Mouse (Mus musculus) splenic B cell, adult 2 months (primary cell): ENCODE data around the gene Gprin2.

ENCODE experiments used
- DNase-seq: peaks from one replicate; pipeline ENCODE4 v3.0.0-alpha.2; 2011; ENCODE audit warnings: low read depth, low spot score
- H3K27me3 ChIP-seq: 2 replicates; pipeline ENCODE4 v1.6.1; 2012; ENCODE audit warnings: mild to moderate bottlenecking, low read length, moderate library complexity, mixed read lengths; ENCODE audit not compliant: control insufficient read depth, poor library complexity, insufficient read depth, severe bottlenecking
- H3K36me3 ChIP-seq: 2 replicates; pipeline ENCODE4 v1.6.1; 2012; ENCODE audit warnings: mild to moderate bottlenecking, low read length, moderate library complexity, mixed read lengths; ENCODE audit not compliant: control insufficient read depth, poor library complexity, insufficient read depth, severe bottlenecking

Gprin2 gene

DNA sequence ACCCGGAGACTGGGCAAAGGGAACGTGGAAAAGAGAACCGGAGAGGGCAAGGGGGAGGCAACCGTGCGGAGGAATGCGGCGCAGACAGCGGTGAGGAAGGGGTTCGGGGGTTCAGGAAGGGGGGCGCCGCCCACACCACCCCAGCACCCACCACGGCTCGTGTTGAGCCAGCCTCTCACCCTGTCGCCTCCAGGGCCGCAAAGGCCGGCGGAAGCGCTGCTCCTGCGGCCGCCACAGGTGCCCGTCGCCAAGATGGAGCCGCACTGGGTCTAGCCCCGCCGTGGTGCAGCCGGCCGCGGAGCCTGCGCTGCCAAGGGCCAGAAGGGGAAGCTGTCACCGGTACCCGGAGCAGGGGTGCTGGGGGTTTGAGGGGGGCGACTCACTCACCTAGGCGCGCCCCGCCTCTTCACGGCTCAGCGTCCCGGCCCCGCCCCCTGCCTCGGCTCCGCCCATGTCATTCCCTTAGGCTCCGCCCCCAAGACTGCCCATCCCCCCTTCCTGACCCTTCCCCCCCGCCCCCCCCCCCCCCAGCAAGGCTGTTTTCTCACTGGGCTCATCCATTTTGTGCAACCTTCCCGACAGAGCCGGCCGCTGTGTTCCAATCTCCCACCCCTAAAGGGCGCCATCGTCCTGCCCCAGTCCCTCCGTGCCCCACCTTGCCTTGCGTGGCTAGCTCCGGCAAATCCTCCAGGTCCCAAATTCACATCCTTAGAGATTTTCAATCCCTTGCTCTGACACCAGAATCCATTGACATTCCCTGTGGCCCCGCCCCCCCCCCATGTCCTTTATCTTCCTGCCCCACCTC, at the start of gene Gprin2:
Gene Gprin2, minus strand, starts transcription at position 423 of the 805 bp plus-strand sequence.
- H3K36me3 ChIP-seq, result no peaks in the 10 kb centered on the region
- no peaks in the 10 kb centered on the region for H3K27me3 ChIP-seq
- peak; percentile 5 for DNase-seq

DNA sequence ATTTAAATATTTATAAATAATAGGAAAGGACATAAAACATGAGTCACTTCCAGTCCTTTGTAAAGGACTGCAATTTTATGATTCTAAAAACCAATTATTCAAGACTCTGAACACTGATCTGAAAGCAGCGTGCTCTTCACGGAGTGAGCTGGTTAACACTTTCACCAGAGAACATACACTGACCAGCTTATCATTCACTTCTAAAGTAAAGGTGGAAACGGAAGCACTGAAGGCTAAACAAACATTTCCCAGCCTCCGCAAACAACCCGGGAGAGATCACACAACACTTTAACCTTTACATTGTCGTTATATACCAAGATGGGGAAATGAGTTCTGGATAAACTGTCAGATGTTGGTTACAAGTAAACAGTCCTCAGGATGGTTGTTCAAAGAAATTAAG, 39.2 kb upstream of the Gprin2 start:
- DNase-seq, result no peak
- Histone ChIP-seq H3K36me3 (0 out of 2 replicates have a peak, but pooled peaks cover 2% of the 10 kb centered on the region), H3K27me3 (no peaks in the 10 kb centered on the region)

DNA sequence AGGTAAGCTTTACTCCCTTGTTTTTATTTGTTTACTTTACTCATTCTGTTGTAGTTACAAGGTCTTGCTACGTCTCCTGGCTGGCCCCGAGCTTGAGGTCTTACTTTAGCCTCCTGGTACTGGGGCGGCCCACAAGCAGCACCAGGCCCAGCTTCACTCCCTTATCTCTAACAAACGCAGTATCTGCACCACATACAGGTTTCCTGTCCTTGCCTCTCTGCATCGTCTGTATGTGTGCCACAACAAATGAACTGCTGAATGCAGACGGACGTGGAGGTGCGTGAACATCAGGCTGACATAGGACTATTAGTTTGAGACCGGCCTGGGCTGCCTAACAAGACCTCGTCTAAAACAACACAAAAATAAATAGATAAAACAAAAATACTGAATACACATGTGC, 38.8 kb upstream of the Gprin2 start:
- Histone ChIP-seq H3K36me3 (0 out of 2 replicates have a peak, but pooled peaks cover 2% of the 10 kb centered on the region), H3K27me3 (no peaks in the 10 kb centered on the region)
- no peak for DNase-seq

DNA sequence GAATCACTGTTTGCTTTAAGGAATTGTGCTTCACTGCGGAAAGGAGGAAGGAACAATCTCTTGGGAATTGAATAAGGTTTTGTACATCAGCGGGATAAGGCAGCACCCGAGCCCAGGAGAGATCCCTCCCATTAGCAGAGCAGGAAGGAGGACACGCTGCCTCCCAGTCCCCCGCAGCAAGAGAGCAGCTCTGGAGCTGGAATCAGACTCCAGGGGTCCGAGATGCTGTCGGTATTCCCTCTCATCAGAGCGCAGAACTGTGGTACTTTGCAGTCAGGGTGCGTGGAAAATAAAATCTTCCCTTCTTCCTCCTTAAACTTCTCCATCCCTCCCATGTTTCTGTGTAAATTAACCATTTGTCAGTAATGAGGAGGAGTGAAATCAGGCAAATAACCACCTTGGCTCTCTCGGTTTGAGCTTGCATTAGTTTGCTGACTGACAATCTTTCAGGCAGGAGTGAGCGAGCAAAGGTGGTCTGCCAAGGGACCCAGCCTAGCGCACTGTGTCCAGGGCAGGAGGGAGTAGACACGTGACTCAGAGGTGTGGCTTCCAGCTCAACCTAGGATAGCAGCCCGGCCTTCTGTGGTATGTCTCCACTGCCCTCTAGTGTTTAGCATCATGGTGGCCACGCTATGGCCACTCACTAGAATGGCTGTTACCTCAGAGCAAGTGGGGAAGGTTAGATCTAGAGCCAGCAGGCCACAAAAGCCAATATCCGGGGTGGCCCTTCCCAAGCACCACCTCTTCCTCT, 33.4 kb upstream of the Gprin2 start:
- DNase-seq, result peak; percentile 23
- H3K36me3 ChIP-seq, result no peaks in the 10 kb centered on the region; the same call in 1 of the 2 replicates
- H3K27me3 ChIP-seq, result no peaks in the 10 kb centered on the region

DNA sequence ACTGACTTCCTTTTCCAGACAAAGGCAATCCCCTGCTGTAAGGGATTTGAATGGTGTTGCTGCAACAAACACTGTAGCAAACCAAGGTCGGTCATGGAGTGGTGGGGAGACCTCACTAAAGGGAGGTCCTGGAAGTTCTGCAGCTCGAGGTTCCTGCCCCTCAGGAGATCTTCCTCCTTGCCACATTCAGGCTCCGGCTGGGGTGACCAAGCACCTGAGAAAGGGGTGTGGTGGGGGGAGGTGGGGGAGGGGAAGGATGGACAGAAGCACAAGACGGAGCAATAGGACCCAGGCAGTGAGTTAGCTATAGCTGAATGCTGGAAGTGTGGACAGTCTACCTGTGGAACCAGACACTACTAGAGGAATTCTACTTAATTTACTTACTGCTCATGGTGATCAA, 32.4 kb upstream of the Gprin2 start:
- DNase-seq, result no peak
- Histone ChIP-seq H3K36me3 (no peaks in the 10 kb centered on the region; the same call in 1 of the 2 replicates), H3K27me3 (no peaks in the 10 kb centered on the region)

DNA sequence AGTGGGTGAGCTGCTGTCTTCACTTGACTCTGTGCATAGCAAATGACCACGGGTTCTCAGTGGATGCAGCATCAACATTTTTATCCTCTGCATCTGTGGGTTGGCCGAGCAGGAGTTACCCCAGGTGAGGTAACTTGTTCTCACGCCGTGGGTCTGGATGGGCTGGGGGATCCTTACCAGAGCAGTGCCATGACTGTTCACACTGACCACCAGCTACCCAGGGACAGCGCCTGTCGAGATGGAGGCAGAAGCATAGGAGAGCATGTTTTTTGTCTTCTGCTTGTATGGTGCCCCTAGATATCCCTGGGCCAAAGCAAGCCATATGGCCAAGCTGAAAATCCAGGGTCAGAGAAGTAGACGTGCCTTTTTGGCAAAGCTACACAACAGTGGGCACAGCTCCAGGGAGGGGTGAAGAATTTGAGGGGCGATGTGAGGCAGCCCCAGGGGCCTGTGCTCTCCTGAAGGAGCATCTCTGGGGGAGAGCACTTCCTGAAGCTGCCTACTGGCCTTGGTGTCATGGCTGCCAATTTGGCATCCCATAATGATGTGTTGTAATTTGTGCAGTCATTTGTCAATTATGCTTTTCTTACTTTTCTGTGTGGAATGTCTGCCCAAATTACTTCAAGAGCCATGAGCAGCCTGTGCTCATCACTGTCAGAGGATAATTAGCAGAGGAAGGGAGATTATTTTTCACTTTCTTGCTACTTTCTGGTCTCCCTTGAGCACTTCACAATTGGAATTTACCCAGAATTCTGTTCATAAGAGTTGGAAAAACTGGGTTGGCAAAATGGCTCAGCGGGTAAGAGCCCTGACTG, 31.6 kb upstream of the Gprin2 start:
- no peaks in the 10 kb centered on the region; the same call in 1 of the 2 replicates for H3K36me3 ChIP-seq
- DNase-seq, result no peak
- H3K27me3 ChIP-seq, result no peaks in the 10 kb centered on the region

DNA sequence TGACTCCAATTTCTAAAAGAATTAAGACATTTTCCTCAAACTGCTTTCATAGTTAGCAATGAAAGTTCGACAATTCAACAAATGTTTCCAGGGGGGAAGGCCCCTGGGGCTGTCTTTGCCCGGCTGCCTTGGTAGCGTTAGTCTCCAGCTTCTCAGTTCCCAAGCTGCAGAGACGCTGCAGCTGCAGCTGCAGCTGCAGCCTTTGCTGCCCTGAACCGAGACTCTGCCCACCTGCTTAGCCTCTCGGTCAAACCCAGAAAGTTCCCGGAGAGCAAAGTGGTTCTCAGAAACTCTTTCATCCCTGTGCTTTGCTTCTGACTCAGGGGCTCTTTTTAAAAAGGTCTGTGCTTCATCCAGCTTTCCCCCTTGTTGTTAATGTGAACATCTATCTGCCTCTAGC, 30.9 kb upstream of the Gprin2 start:
- H3K36me3 ChIP-seq, result no peaks in the 10 kb centered on the region; the same call in 1 of the 2 replicates
- no peaks in the 10 kb centered on the region for H3K27me3 ChIP-seq
- no peak for DNase-seq

DNA sequence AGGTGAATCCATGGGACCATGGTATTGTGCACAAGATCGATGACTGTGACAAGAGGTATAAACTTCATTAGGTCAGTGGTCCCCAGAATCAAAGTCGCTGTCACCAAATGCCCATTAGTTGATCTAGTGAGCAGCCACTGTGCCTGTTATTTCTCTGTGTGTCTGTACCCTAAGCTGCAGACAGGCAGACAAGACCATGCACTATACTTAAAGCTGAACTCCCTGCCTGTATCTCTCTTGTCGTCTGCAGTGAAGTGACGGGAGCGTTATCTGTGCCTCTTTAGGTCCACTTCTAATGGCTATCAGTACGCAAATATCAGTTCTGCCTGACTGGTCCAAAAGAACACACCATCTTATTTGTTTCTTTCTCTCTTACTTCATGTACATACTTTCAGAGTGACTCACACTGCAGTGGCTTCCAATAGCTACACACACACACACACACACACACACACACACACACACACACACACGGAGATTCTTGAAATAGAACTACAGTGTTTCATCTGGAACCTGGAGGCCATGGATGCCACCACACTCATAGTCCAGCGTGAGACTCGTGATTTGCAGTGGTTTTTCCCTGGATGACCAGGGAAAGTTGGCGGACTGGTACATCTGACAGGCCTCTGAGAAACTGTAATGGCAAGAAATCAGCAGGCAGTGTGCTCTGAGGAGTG, 27.5 kb upstream of the Gprin2 start:
- DNase-seq, result no peak
- H3K36me3 ChIP-seq, result no peaks in the 10 kb centered on the region; the same call in 1 of the 2 replicates
- no peaks in the 10 kb centered on the region for H3K27me3 ChIP-seq

DNA sequence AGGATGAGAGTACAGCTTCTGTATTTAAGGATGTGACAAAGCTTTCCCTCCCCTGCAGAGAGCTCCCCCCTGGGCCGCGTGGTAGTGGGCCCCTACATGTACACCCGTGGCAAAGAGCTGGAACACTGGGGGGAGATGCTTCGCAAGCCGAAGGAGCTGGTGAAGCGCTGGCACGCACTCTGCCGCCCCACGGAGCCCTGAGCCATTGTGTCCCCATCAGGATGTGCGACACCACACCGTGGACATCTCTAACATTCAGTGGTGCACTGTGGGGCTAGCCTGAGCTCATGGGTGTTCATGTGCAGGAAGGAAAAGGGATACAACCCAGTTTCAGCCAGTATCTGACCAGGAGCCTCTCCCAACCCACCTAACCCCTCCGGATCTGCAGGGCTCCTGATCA, 26.5 kb upstream of the Gprin2 start:
- Histone ChIP-seq H3K36me3 (no peaks in the 10 kb centered on the region), H3K27me3 (no peaks in the 10 kb centered on the region)
- no peak for DNase-seq

DNA sequence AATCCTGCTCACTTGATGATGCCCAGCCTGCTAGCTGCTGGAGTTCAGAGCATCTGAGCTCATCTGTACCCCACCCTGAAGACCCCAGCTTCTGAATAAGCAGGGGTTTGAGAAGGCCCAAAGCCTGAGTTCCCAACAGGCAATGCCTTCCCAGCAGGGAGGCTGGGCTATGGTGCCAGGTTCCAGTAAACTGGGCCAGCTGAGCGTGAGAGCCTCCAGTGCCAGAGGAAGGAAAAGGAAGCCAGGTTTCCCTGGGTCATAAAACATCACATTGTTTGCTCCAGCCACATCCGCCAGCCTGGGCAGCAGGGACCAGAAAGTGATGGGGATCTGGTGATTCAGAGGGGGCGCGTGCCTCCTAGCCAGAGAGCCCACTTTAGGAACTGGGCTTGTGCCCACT, 25.1 kb upstream of the Gprin2 start:
- DNase-seq, result no peak
- Histone ChIP-seq H3K36me3 (no peaks in the 10 kb centered on the region), H3K27me3 (no peaks in the 10 kb centered on the region)

DNA sequence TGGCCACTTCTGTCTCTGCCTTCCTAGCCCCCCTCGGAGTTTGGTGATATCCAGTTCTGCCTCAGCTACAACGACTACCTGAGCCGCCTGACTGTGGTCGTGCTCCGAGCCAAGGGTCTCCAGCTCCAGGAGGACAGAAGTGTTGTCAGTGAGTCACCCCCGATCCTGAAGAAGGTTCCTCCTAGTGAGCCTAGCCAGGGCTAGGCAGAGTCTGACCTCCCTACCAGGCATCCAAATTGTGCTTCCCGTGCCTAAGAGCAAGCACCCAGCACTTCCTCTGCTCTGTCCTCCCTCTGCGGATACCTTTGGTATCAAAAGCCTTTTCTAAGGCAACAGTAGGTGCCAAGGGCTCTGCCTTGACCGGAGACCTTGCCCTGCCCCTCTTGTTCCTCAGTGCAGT, 24.5 kb upstream of the Gprin2 start:
- Histone ChIP-seq H3K36me3 (no peaks in the 10 kb centered on the region), H3K27me3 (no peaks in the 10 kb centered on the region)
- DNase-seq, result no peak

DNA sequence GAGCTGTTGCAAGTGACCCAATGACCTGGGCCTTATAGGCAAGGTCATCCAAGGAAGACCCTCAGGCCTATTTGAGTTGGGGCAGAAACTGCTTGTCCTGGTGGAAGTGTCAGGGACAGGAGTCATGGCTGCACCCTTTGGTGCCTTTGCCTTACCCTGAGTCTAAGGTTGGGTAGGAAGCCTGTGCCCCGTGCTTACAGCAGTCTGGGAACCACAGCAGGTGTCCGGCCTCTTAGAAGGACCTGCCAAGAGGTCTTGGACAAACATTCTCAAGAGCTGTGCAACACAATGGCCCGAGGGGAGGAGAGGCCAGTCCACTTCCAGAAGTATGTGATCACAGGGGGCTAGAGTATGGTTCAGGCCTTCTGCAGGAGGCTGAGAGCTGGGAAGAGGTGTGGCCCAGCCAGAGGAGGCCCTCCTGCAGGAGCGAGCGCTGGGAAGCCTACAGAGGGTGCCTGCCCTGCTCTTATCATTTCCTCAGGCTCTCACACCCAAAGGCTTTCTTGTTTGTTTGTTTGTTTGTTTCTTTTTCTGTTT, 22.0 kb upstream of the Gprin2 start:
- DNase-seq, result no peak
- no peaks in the 10 kb centered on the region for H3K36me3 ChIP-seq
- no peaks in the 10 kb centered on the region; the same call in 1 of the 2 replicates for H3K27me3 ChIP-seq

DNA sequence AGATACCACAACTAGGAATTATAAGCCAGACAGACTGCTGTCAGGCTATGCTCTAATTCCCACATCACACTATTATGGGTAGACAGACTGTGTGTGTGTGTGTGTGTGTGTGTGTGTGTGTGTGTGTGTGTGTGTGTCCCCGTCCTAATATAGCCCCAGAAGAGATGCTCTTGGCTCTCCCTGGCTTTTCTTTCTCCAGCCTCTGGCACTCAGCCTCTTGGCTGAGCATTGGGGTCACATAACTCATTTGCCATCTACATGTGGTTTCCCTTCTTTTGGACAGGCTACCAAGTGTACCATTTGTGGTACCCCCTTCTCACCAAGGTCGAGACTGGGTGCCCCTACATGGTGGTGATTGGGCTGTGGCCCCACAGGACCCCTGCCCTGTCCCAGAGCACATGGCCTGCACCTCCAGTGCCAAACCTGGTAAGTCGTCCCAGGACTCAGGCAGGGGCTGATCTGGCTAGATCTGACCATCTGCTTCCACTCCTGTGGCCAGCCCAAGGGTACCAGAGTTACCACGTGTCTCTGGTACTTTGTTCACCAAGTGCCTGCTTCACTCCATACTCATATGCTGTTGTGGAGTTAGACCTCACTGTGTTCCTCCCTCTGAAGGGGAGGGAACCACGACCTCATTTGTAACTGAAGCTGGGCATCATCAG, 20.1 kb upstream of the Gprin2 start:
- Histone ChIP-seq H3K27me3 (no peaks in the 10 kb centered on the region; the same call in 1 of the 2 replicates), H3K36me3 (no peaks in the 10 kb centered on the region)
- DNase-seq, result no peak
